Mouse (Mus musculus): ENCODE measurements around the gene Brd2.

DNA sequence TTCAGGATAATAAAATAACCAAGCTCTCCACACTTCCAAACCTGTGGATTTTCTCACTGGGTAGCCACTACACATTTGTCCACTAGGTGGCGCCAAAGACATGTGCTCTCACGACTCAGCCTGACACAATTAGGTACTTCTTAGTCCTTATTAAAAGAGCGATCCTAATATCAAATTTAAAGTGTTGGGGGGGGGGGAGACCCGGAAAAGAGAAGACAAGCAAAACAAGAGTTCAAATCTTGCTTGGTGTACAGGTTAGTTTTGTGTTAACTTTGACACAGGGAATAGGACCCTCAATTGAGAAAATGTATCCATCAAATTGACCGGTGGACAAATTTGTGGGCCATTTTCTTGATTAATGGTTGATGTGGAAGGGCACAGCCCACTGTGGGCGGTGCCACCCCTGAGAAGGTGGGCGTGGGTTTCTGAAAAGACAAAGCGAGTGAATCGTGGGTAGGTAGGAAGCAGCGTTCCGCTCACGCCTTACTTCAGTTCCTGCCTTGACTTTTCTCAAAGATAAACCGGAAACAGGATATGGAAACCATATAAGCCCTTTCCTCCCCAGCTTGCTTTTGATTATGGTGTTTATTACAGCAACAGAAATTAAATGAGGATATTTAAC is 48.6 kb upstream of the Brd2 start:
- TF ChIP-seq HCFC1 (IDR thresholded peaks at IDR 0.05; ENCODE audit: low read depth, low read length) (peak; percentile 44), BHLHE40 (IDR thresholded peaks at IDR 0.05; ENCODE audit: borderline replicate concordance, low read depth, low read length) (no peak), MAFK (IDR thresholded peaks at IDR 0.05; ENCODE audit: borderline replicate concordance, low read depth, low read length) (no peak), POLR2A (IDR thresholded peaks at IDR 0.05; ENCODE audit: control insufficient read depth in 1 of 2, insufficient read depth in 1 of 2, low read depth in 1 of 2, low read length in 2 of 2, poor library complexity in 1 of 2) (peak in 1 of 2 experiments; percentile 66; a peak in 2 of 4 replicates), ETS1 (IDR thresholded peaks at IDR 0.05; ENCODE audit: low read depth, low read length) (peak; percentile 33; the same call in 1 of the 2 replicates), ZC3H11A (IDR thresholded peaks at IDR 0.05; ENCODE audit: low read depth, low read length) (peak; percentile 94), CTCF (IDR thresholded peaks at IDR 0.05 in 2 of 3, conservative IDR thresholded peaks at IDR 0.05 in 1 of 3; ENCODE audit: control insufficient read depth in 1 of 3, insufficient read depth in 1 of 3, low read depth in 2 of 3, low read length in 3 of 3, poor library complexity in 1 of 3, severe bottlenecking in 1 of 3) (peak; percentile 82 to 97 (median 84)), MAX (IDR thresholded peaks at IDR 0.05; ENCODE audit: low read length) (no peak; the same call in 1 of the 2 replicates), RCOR1 (IDR thresholded peaks at IDR 0.05; ENCODE audit: low read depth, low read length) (peak; percentile 54; the same call in 1 of the 2 replicates), ZNF384 (IDR thresholded peaks at IDR 0.05; ENCODE audit: low read depth, low read length) (0 out of 2 replicates have a peak, but pooled peaks have one; percentile 35), TCF12 (IDR thresholded peaks at IDR 0.05; ENCODE audit: low read depth, low read length) (0 out of 2 replicates have a peak, but pooled peaks have one; percentile 15)
